Mouse (Mus musculus) CH12.LX (cell line): ENCODE data around the gene Cep83.

Experiments used
- CHD1 ChIP-seq: IDR thresholded peaks from 2 replicates; pipeline ENCODE4 v1.6.1; 2012; ENCODE audit warnings: low read depth, low read length, improper control_type of control experiment, inconsistent platforms
- CHD2 ChIP-seq: IDR thresholded peaks from 2 replicates; pipeline ENCODE4 v1.6.1; 2011; ENCODE audit warnings: low read length, improper control_type of control experiment
- CTCF ChIP-seq, 2 experiments: IDR thresholded peaks in 1 of 2; conservative IDR thresholded peaks in 1 of 2; 2 replicates each; pipeline ENCODE4 v1.5.1; 2011 to 2012; ENCODE audit warnings: low read depth in 2 of 2, low read length in 2 of 2, improper control_type of control experiment in 1 of 2, inconsistent platforms in 1 of 2, mild to moderate bottlenecking in 1 of 2, moderate library complexity in 1 of 2
- ELF1 ChIP-seq: IDR thresholded peaks from 2 replicates; pipeline ENCODE4 v1.6.1; 2014; ENCODE audit warnings: low read depth, mild to moderate bottlenecking, inconsistent platforms, low read length, improper control_type of control experiment
- EP300 ChIP-seq: IDR thresholded peaks from 2 replicates; pipeline ENCODE4 v1.6.1; 2011; ENCODE audit warnings: low read length, improper control_type of control experiment
- ETS1 ChIP-seq: conservative IDR thresholded peaks from 2 replicates; pipeline ENCODE4 v1.6.1; 2012; ENCODE audit warnings: low read depth, mild to moderate bottlenecking, inconsistent platforms, low read length, improper control_type of control experiment, moderate library complexity
- MAFK ChIP-seq: IDR thresholded peaks from 2 replicates; pipeline ENCODE4 v1.6.1; 2011; ENCODE audit warnings: low read length, improper control_type of control experiment; ENCODE audit not compliant: insufficient replicate concordance
- MAX ChIP-seq: IDR thresholded peaks from 2 replicates; pipeline ENCODE4 v1.6.1; 2011; ENCODE audit warnings: low read length, improper control_type of control experiment
- POLR2A ChIP-seq: IDR thresholded peaks from 2 replicates; pipeline ENCODE4 v1.6.1; 2011; ENCODE audit warnings: low read depth, mild to moderate bottlenecking, improper control_type of control experiment, low read length
- POLR2AphosphoS2 ChIP-seq: IDR thresholded peaks from 2 replicates; pipeline ENCODE4 v1.6.1; 2011; ENCODE audit warnings: low read depth, low read length, improper control_type of control experiment
- ZMIZ1 ChIP-seq: IDR thresholded peaks from 2 replicates; pipeline ENCODE4 v1.6.1; 2012; ENCODE audit warnings: low read depth, mild to moderate bottlenecking, inconsistent platforms, low read length, improper control_type of control experiment
- ZNF384 ChIP-seq: IDR thresholded peaks from 2 replicates; pipeline ENCODE4 v1.6.1; 2012; ENCODE audit warnings: low read depth, low read length, improper control_type of control experiment, inconsistent platforms

- no peak for TF ChIP-seq CTCF (conservative IDR thresholded peaks at IDR 0.05 in 1 of 2, IDR thresholded peaks at IDR 0.05 in 1 of 2; ENCODE audit: low read depth in 2 of 2, low read length in 2 of 2)
- TF ChIP-seq MAFK, result no peak
- TF ChIP-seq ZMIZ1, result no peak
- TF ChIP-seq ZNF384, result no peak
- TF ChIP-seq POLR2A, result no peak
- TF ChIP-seq EP300, result no peak
- no peak for TF ChIP-seq CHD1
- TF ChIP-seq ETS1, result no peak
- no peak for TF ChIP-seq MAX
- TF ChIP-seq POLR2AphosphoS2, result no peak
- no peak for TF ChIP-seq CHD2
- TF ChIP-seq ELF1, result no peak
Observed at GRCm38 (mm10) chr10:94741459-94741858, 53.0 kb downstream of the Cep83 start.
